Mouse (Mus musculus) MEL (cell line): ENCODE measurements around the gene Prrxl1. TPM values are rescaled to one million over a fixed set of nuclear protein-coding genes. Genes with fewer than 3 reads are reported as not detected.

Source experiments
- DNase-seq: peaks from one replicate; pipeline ENCODE4 v3.0.0; 2011; ENCODE audit warnings: low read depth, low spot score
- H3K27ac ChIP-seq: 2 replicates; pipeline ENCODE4 v1.5.1; 2012; ENCODE audit warnings: low read depth, mild to moderate bottlenecking, control low read depth, low read length, moderate library complexity; ENCODE audit not compliant: control insufficient read depth
- H3K27me3 ChIP-seq, 2 experiments: fragments of 150-350 bp in 1 of 2; sonication (generic) in 1 of 2; 2 replicates each; pipeline ENCODE4 v1.6.1; 2012; ENCODE audit warnings: low read length in 2 of 2, mild to moderate bottlenecking in 2 of 2, improper control_type of control experiment in 1 of 2, moderate library complexity in 1 of 2; ENCODE audit not compliant: insufficient read depth in 2 of 2, control insufficient read depth in 1 of 2
- H3K36me3 ChIP-seq, 2 experiments: 2 replicates each; pipeline ENCODE4 v1.6.1; 2012 to 2014; ENCODE audit warnings: low read length in 2 of 2, improper control_type of control experiment in 1 of 2, inconsistent platforms in 1 of 2, mild to moderate bottlenecking in 1 of 2; ENCODE audit not compliant: insufficient read depth in 2 of 2, control insufficient read depth in 1 of 2
- H3K4me1 ChIP-seq, 2 experiments: fragments of 150-350 bp in 1 of 2; sonication (generic) in 1 of 2; 2 replicates each; pipeline ENCODE4 v1.6.1; 2012; ENCODE audit warnings: low read length in 2 of 2, improper control_type of control experiment in 1 of 2, mild to moderate bottlenecking in 1 of 2; ENCODE audit not compliant: insufficient read depth in 2 of 2, control insufficient read depth in 1 of 2
- H3K4me3 ChIP-seq, 2 experiments: fragments of 150-350 bp in 1 of 2; sonication (generic) in 1 of 2; 2 replicates each; pipeline ENCODE4 v1.5.1; 2012; ENCODE audit warnings: low read depth in 2 of 2, low read length in 2 of 2, mild to moderate bottlenecking in 2 of 2, moderate library complexity in 2 of 2, control low read depth in 1 of 2, improper control_type of control experiment in 1 of 2; ENCODE audit not compliant: control insufficient read depth in 1 of 2, insufficient read depth in 1 of 2
- H3K79me2 ChIP-seq: 2 replicates; pipeline ENCODE4 v1.6.1; 2012; ENCODE audit warnings: mild to moderate bottlenecking, low read length, moderate library complexity; ENCODE audit not compliant: control insufficient read depth, poor library complexity, insufficient read depth
- H3K9ac ChIP-seq: 2 replicates; pipeline ENCODE4 v1.6.1; 2012; ENCODE audit warnings: low read depth, mild to moderate bottlenecking, control low read depth, low read length, moderate library complexity; ENCODE audit not compliant: control insufficient read depth, poor library complexity, severe bottlenecking
- H3K9me3 ChIP-seq: fragments of 150-350 bp; sonication (generic); replicated peaks from 2 replicates; pipeline ENCODE4 v1.6.1; 2012; ENCODE audit warnings: mild to moderate bottlenecking, low read length, improper control_type of control experiment, moderate library complexity; ENCODE audit not compliant: insufficient read depth
- BHLHE40 ChIP-seq: IDR thresholded peaks from 2 replicates; pipeline ENCODE4 v1.6.1; 2012; ENCODE audit warnings: low read depth, mild to moderate bottlenecking, inconsistent platforms, low read length, improper control_type of control experiment, borderline replicate concordance
- CHD2 ChIP-seq: IDR thresholded peaks from 2 replicates; pipeline ENCODE4 v1.6.1; 2011; ENCODE audit warnings: low read length, improper control_type of control experiment
- CTCF ChIP-seq, 3 experiments: IDR thresholded peaks in 2 of 3; conservative IDR thresholded peaks in 1 of 3; 2 replicates each; pipeline ENCODE4 v1.5.1; 2011 to 2012; ENCODE audit warnings: low read length in 3 of 3, low read depth in 2 of 3, mild to moderate bottlenecking in 2 of 3, improper control_type of control experiment in 1 of 3, inconsistent platforms in 1 of 3, mixed read lengths in 1 of 3, moderate library complexity in 1 of 3; ENCODE audit not compliant: control insufficient read depth in 1 of 3, insufficient read depth in 1 of 3, poor library complexity in 1 of 3, severe bottlenecking in 1 of 3
- E2F4 ChIP-seq: IDR thresholded peaks from 2 replicates; pipeline ENCODE4 v1.6.1; 2011; ENCODE audit warnings: low read depth, low read length, improper control_type of control experiment, borderline replicate concordance
- ELF1 ChIP-seq: IDR thresholded peaks from 2 replicates; pipeline ENCODE4 v1.6.1; 2014; ENCODE audit warnings: low read depth, mild to moderate bottlenecking, inconsistent platforms, low read length, improper control_type of control experiment, moderate library complexity
- EP300 ChIP-seq, 2 experiments: IDR thresholded peaks; 2 replicates each; pipeline ENCODE4 v1.6.1; 2011; ENCODE audit warnings: improper control_type of control experiment in 2 of 2, low read length in 2 of 2, low read depth in 1 of 2, mild to moderate bottlenecking in 1 of 2
- ETS1 ChIP-seq: IDR thresholded peaks from 2 replicates; pipeline ENCODE4 v1.6.1; 2012; ENCODE audit warnings: low read depth, mild to moderate bottlenecking, inconsistent platforms, low read length, improper control_type of control experiment, moderate library complexity
- GATA1 ChIP-seq: IDR thresholded peaks from 2 replicates; pipeline ENCODE4 v1.6.1; 2011; ENCODE audit warnings: low read depth, low read length, improper control_type of control experiment
- KAT2A ChIP-seq: conservative IDR thresholded peaks from 2 replicates; pipeline ENCODE4 v1.6.1; 2012; ENCODE audit warnings: low read depth, low read length, improper control_type of control experiment, inconsistent platforms
- MAFK ChIP-seq: IDR thresholded peaks from 2 replicates; pipeline ENCODE4 v1.6.1; 2011; ENCODE audit warnings: low read depth, mild to moderate bottlenecking, low read length, improper control_type of control experiment, borderline replicate concordance
- MAX ChIP-seq: IDR thresholded peaks from 2 replicates; pipeline ENCODE4 v1.6.1; 2011; ENCODE audit warnings: low read length, improper control_type of control experiment
- MEF2A ChIP-seq: IDR thresholded peaks from 2 replicates; pipeline ENCODE4 v1.6.1; 2014; ENCODE audit warnings: low read depth, mild to moderate bottlenecking, inconsistent platforms, low read length, improper control_type of control experiment; ENCODE audit not compliant: poor library complexity, insufficient replicate concordance, severe bottlenecking; ENCODE audit errors: extremely low read depth
- NELFE ChIP-seq: IDR thresholded peaks from 2 replicates; pipeline ENCODE4 v1.6.1; 2011; ENCODE audit warnings: low read depth, low read length, improper control_type of control experiment
- NRF1 ChIP-seq: IDR thresholded peaks from 2 replicates; pipeline ENCODE4 v1.6.1; 2014; ENCODE audit warnings: low read depth, mild to moderate bottlenecking, inconsistent platforms, low read length, improper control_type of control experiment, moderate library complexity; ENCODE audit not compliant: poor library complexity, insufficient read depth, severe bottlenecking
- POLR2A ChIP-seq, 2 experiments: IDR thresholded peaks; 2 replicates each; pipeline ENCODE4 v1.6.1; 2011 to 2012; ENCODE audit warnings: low read length in 2 of 2, mild to moderate bottlenecking in 2 of 2, control low read depth in 1 of 2, improper control_type of control experiment in 1 of 2, low read depth in 1 of 2, moderate library complexity in 1 of 2; ENCODE audit not compliant: control insufficient read depth in 1 of 2, insufficient read depth in 1 of 2, poor library complexity in 1 of 2
- SIN3A ChIP-seq: IDR thresholded peaks from 2 replicates; pipeline ENCODE4 v1.6.1; 2012; ENCODE audit warnings: low read length, improper control_type of control experiment, inconsistent platforms
- SMC3 ChIP-seq: IDR thresholded peaks from 2 replicates; pipeline ENCODE4 v1.6.1; 2011; ENCODE audit warnings: low read depth, low read length, improper control_type of control experiment
- TAL1 ChIP-seq: IDR thresholded peaks from 2 replicates; pipeline ENCODE4 v1.6.1; 2012; ENCODE audit warnings: mild to moderate bottlenecking, inconsistent platforms, low read length, moderate library complexity, mixed read lengths
- TBP ChIP-seq: IDR thresholded peaks from 2 replicates; pipeline ENCODE4 v1.8.0; 2011; ENCODE audit warnings: low read depth, low read length, improper control_type of control experiment
- TCF12 ChIP-seq: IDR thresholded peaks from 2 replicates; pipeline ENCODE4 v1.6.1; 2014; ENCODE audit warnings: low read depth, mild to moderate bottlenecking, inconsistent platforms, low read length, improper control_type of control experiment, moderate library complexity
- UBTF ChIP-seq: IDR thresholded peaks from 2 replicates; pipeline ENCODE4 v1.6.1; 2012; ENCODE audit warnings: low read depth, mild to moderate bottlenecking, inconsistent platforms, low read length, improper control_type of control experiment, moderate library complexity, borderline replicate concordance; ENCODE audit not compliant: insufficient read depth
- USF1 ChIP-seq: IDR thresholded peaks from 2 replicates; pipeline ENCODE4 v1.6.1; 2014; ENCODE audit warnings: low read depth, mild to moderate bottlenecking, inconsistent platforms, low read length, improper control_type of control experiment, moderate library complexity
- ZC3H11A ChIP-seq: IDR thresholded peaks from 2 replicates; pipeline ENCODE4 v1.6.1; 2012; ENCODE audit warnings: low read depth, mild to moderate bottlenecking, inconsistent platforms, low read length, improper control_type of control experiment
- ZKSCAN1 ChIP-seq: IDR thresholded peaks from 2 replicates; pipeline ENCODE4 v1.6.1; 2012; ENCODE audit warnings: low read depth, mild to moderate bottlenecking, inconsistent platforms, low read length, improper control_type of control experiment, moderate library complexity
- ZNF384 ChIP-seq: IDR thresholded peaks from 2 replicates; pipeline ENCODE4 v1.6.1; 2012; ENCODE audit warnings: low read depth, mild to moderate bottlenecking, inconsistent platforms, low read length, improper control_type of control experiment
- polyA plus RNA-seq, 2 experiments: library from polyadenylated mRNA; stranded (reverse) in 1 of 2; unstranded in 1 of 2; fragments of >175 nt in 1 of 2; fragments of >200 nt in 1 of 2; gene quantifications; 2 replicates each; pipeline versions ENCODE4 v1.2.1 to v1.2.4; 2012; ENCODE audit warnings: low replicate concordance in 2 of 2, low read depth in 1 of 2; ENCODE audit not compliant: insufficient read length in 2 of 2, insufficient read depth in 1 of 2, missing spikeins in 1 of 2
- total RNA-seq: library from RNA; depleted of rRNA; stranded (reverse); fragments of 300-350 nt; gene quantifications from 2 replicates; pipeline ENCODE4 v1.2.3, GENCODE M21; 2012

Gene Prrxl1
- total and polyA plus RNA-seq, 3 experiments: not detected

- Histone ChIP-seq H3K27me3 (no peaks in the 10 kb centered on the region), H3K79me2 (no peaks in the 10 kb centered on the region), H3K4me1 (no peaks in the 10 kb centered on the region), H3K4me3 (no peak overlapping the region), H3K9me3 (no peaks in the 10 kb centered on the region), H3K36me3 (no peaks in the 10 kb centered on the region), H3K9ac (no peak overlapping the region), H3K27ac (no peak overlapping the region)
- no peak for DNase-seq
- TF ChIP-seq NELFE: no peak
- TF ChIP-seq CTCF (IDR thresholded peaks at IDR 0.05 in 2 of 3, conservative IDR thresholded peaks at IDR 0.05 in 1 of 3; ENCODE audit: control insufficient read depth in 1 of 3, insufficient read depth in 1 of 3, low read depth in 2 of 3, low read length in 3 of 3, poor library complexity in 1 of 3, severe bottlenecking in 1 of 3): no peak
- no peak for TF ChIP-seq MEF2A
- TF ChIP-seq ELF1: no peak
- TF ChIP-seq MAX: no peak
- no peak for TF ChIP-seq NRF1
- TF ChIP-seq POLR2A (IDR thresholded peaks at IDR 0.05; ENCODE audit: control insufficient read depth in 1 of 2, insufficient read depth in 1 of 2, low read depth in 1 of 2, low read length in 2 of 2, poor library complexity in 1 of 2): no peak
Measured at GRCm38 (mm10) chr14:32696344-32696743, 97.1 kb downstream of the Prrxl1 start.

GRCm38 (mm10) chr14:32697774-32698173 is 98.6 kb downstream of the Prrxl1 start:
- Histone ChIP-seq H3K4me1 (no peaks in the 10 kb centered on the region), H3K27me3 (no peaks in the 10 kb centered on the region), H3K79me2 (no peaks in the 10 kb centered on the region), H3K9ac (no peak overlapping the region), H3K4me3 (no peak overlapping the region), H3K27ac (no peak overlapping the region), H3K9me3 (no peaks in the 10 kb centered on the region), H3K36me3 (no peaks in the 10 kb centered on the region)
- no peak for TF ChIP-seq NELFE
- TF ChIP-seq KAT2A: no peak
- TF ChIP-seq BHLHE40: no peak
- no peak for TF ChIP-seq TCF12
- TF ChIP-seq CTCF (IDR thresholded peaks at IDR 0.05 in 2 of 3, conservative IDR thresholded peaks at IDR 0.05 in 1 of 3; ENCODE audit: control insufficient read depth in 1 of 3, insufficient read depth in 1 of 3, low read depth in 2 of 3, low read length in 3 of 3, poor library complexity in 1 of 3, severe bottlenecking in 1 of 3): no peak
- TF ChIP-seq POLR2A (IDR thresholded peaks at IDR 0.05; ENCODE audit: control insufficient read depth in 1 of 2, insufficient read depth in 1 of 2, low read depth in 1 of 2, low read length in 2 of 2, poor library complexity in 1 of 2): no peak
- DNase-seq: no peak

- Histone ChIP-seq H3K9ac (no peak overlapping the region), H3K4me3 (no peak overlapping the region), H3K4me1 (no peaks in the 10 kb centered on the region), H3K27ac (no peak overlapping the region), H3K79me2 (no peaks in the 10 kb centered on the region), H3K36me3 (no peaks in the 10 kb centered on the region), H3K27me3 (no peaks in the 10 kb centered on the region), H3K9me3 (no peaks in the 10 kb centered on the region)
- DNase-seq: no peak
- TF ChIP-seq ELF1: no peak
- TF ChIP-seq USF1: no peak
- no peak for TF ChIP-seq EP300 (IDR thresholded peaks at IDR 0.05; ENCODE audit: low read depth in 1 of 2, low read length in 2 of 2)
- no peak for TF ChIP-seq NELFE
- TF ChIP-seq GATA1: no peak
- no peak for TF ChIP-seq MAFK
- no peak for TF ChIP-seq ZC3H11A
- TF ChIP-seq UBTF: no peak
- no peak for TF ChIP-seq ZKSCAN1
- no peak for TF ChIP-seq E2F4
- no peak for TF ChIP-seq CHD2
- no peak for TF ChIP-seq TBP
- TF ChIP-seq ZNF384: no peak
- TF ChIP-seq MAX: no peak
- no peak for TF ChIP-seq SIN3A
- no peak for TF ChIP-seq TAL1
- TF ChIP-seq ETS1: no peak
- no peak for TF ChIP-seq SMC3
Measured at GRCm38 (mm10) chr14:32698556-32698955, 99.3 kb downstream of the Prrxl1 start.
